Mouse (Mus musculus): ENCODE results near the gene Tax1bp3.

Tax1bp3 gene

GRCm38 (mm10) chr11:73230081-73230480 is 53.2 kb downstream of the Tax1bp3 start:
- DNase-seq (ENCODE audit: low spot score in 2 of 2) = no peak

GRCm38 (mm10) chr11:73232513-73232912 is 55.6 kb downstream of the Tax1bp3 start:
- DNase-seq (ENCODE audit: low spot score in 2 of 2) = no peak
